Mouse (Mus musculus) regulatory T cell (primary cell): ENCODE data around the gene Pjvk.

Experiments
- in situ Hi-C: fragments of 300-600 bp; cut with MboI, MseI; formaldehyde crosslinking; loops from one replicate; pipeline ENCODE4 v1.15.1; 2025; ENCODE audit warnings: high pct_unique_total_duplicates

Pjvk gene

DNA sequence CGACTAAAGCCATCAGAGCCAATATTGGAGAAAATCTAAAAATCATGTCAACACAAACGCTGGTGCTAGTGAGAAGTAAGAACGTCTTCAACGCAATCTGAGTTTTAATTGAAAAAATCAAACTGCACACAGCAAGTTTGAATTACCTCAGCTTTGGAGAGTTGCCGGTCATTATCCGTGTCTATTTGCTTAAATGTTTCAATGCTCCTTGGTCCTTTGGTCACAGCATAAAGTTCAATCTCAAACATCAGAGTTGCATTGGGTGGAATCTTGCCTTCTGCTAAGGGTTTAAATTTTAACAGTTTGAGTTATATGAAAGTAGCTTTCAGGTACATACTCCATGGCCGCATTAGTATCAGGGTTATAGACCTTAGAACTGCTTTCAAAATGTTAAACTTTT is 17.3 kb downstream of the Pjvk start:
- in situ Hi-C loops = loop anchor here (25.0 kb wide), 1 partner anchor 778 kb away; no protein-coding TSS in a partner anchor

- in situ Hi-C loops = loop anchor here (25.0 kb wide), 1 partner anchor 780 kb away; no protein-coding TSS in a partner anchor
Measured at GRCm38 (mm10) chr2:76667200-76667599, 18.9 kb downstream of the Pjvk start.

DNA sequence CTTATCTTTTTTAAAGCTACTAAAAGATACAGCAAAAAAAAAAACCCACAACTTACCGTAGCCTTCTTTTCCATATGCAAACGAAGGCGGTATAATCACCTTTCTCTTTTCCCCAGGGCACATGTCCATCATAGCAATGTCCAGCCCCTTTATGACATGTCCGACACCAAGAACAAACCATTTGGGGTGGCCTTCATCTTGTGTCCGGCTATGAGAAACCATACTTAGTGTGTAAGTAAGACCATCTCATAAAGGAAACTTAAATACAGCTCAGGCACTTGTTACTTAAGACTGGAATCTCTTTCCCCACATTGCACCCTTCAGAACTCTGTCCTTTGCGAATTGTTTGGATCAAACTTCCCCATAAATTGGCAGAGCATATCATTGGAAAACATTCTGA is 23.4 kb downstream of the Pjvk start:
- in situ Hi-C loops = loop anchor here (25.0 kb wide), 1 partner anchor 784 kb away; no protein-coding TSS in a partner anchor

- in situ Hi-C loops = loop anchor here (25.0 kb wide), 1 partner anchor 785 kb away; no protein-coding TSS in a partner anchor
Measured at GRCm38 (mm10) chr2:76672134-76672745, 24.0 kb downstream of the Pjvk start.

- in situ Hi-C loops = loop anchor here (25.0 kb wide), 1 partner anchor 786 kb away; no protein-coding TSS in a partner anchor
Measured at GRCm38 (mm10) chr2:76672966-76673392, 24.7 kb downstream of the Pjvk start, which contains the start of gene Fkbp7. Gene Fkbp7 (minus strand): TSS chr2:76673116.

DNA sequence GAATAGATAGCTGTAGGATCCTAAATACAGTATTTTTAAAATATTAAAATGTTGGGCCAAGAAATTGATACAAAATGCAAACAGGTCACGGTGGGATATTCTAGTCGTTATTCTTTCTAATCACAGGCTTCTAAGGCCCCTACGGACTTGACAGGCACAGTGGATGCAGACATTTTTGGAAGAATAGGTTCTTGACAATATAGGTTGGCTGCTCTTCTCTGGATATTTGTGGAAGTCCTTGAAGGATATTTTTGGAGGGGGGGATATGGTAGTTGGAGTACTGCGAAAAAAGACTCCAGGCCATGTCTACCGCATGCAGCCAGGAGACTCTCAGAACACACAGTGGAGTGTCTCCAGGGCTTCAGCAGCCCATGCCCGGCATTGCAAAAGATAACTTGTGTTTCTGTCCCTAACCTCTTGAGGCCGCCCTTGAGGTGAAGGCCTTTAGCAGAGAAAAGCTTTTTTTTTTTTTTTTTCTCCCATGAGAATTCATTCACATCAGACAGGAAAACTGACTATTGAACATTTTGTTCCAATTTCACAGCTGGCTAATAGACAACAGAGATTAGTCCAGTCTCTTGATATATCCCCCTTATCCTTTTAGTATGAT is 25.3 kb downstream of the Pjvk start:
- in situ Hi-C loops = loop anchor here (25.0 kb wide), 1 partner anchor 786 kb away; no protein-coding TSS in a partner anchor

- in situ Hi-C loops = loop anchor here (25.0 kb wide), 1 partner anchor 788 kb away; no protein-coding TSS in a partner anchor
Measured at GRCm38 (mm10) chr2:76674725-76675427, 26.6 kb downstream of the Pjvk start, which contains the start of gene Plekha3. Gene Plekha3 (plus strand): TSS chr2:76675281.

DNA sequence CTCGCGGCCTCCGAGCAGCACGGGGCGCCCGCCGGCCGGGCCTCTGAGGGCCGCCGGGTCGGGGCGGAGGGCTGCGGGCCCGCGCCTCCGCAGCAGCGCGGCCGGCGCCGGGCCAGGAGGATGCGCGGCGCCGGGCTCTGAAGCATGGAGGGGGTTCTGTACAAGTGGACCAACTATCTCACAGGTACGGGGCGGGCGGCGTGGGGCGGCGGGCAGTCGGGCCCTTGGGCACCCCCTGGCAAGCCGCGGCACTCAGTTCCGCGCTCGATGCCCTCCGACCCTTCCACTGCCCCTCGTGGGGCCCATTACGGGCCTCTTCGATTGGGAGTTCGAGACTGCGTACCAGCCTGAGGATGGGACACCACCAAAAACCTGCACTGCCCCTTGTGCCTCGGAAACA is 27.2 kb downstream of the Pjvk start:
- in situ Hi-C loops = no loop called here

- in situ Hi-C loops = no loop called here
Measured at GRCm38 (mm10) chr2:76675949-76676348, 27.7 kb downstream of the Pjvk start.

GRCm38 (mm10) chr2:76676401-76677226 is 28.3 kb downstream of the Pjvk start:
- in situ Hi-C loops = no loop called here

- in situ Hi-C loops = loop anchor here (5.0 kb wide), 1 partner anchor 310 kb away; no protein-coding TSS in a partner anchor
Measured at GRCm38 (mm10) chr2:76682301-76682700, 34.0 kb downstream of the Pjvk start.

DNA sequence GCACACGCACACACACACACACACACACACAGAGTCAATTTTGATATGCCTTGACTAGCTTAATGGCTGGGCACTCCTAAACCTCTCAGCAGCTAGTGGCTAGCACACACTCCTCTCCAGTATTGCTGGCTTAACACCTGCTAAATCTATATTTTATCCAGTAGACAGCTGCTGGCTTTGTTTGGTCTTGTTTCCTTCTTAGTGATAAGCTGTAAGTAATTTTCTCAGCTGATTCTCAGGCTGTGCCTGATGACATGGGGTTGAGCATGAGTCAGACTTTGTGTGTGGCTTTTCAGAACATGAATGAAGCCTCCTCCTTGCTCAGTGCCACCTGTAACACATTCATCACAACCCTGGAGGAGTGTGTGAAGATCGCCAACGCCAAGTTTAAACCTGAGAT is 38.7 kb downstream of the Pjvk start:
- in situ Hi-C loops = no loop called here

DNA sequence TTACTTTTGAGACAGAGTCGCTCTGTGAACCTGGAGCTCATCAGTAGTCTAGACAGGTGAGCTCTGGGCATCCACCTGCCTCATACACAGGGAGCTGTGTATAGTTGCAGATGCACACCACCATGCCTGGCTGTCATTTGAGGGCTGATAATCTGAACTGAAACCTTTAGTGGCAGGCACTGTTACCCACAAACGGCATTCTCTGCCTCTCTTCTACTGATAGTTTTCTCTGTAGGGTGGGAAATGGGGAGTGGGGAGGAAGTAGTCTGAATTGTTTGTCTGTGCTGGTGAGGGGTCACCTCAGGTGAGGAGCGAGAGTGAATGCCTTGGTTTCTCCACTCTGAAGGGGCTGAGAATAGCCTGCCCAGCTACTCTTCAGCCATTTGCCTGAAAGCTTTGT is 39.3 kb downstream of the Pjvk start:
- in situ Hi-C loops = no loop called here

DNA sequence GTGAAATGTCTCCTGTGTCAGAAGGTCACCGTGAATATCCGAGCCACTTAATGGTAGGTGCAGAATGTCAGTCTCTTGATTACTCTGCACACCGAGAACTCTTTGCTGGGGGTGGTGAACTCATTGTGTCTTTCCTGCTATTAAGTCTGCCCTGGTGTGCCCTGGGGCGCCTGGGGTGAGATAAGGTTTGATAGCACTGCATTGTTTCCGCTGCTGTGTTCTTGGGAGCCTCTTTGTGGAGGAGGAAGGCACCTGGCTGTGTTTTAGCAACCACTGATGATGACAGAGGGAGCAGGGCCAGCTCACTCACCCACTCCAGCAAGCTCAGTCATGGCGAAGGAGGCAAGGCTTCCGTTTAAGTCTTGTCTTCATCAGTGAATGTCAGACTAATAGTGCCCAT is 39.9 kb downstream of the Pjvk start:
- in situ Hi-C loops = no loop called here

DNA sequence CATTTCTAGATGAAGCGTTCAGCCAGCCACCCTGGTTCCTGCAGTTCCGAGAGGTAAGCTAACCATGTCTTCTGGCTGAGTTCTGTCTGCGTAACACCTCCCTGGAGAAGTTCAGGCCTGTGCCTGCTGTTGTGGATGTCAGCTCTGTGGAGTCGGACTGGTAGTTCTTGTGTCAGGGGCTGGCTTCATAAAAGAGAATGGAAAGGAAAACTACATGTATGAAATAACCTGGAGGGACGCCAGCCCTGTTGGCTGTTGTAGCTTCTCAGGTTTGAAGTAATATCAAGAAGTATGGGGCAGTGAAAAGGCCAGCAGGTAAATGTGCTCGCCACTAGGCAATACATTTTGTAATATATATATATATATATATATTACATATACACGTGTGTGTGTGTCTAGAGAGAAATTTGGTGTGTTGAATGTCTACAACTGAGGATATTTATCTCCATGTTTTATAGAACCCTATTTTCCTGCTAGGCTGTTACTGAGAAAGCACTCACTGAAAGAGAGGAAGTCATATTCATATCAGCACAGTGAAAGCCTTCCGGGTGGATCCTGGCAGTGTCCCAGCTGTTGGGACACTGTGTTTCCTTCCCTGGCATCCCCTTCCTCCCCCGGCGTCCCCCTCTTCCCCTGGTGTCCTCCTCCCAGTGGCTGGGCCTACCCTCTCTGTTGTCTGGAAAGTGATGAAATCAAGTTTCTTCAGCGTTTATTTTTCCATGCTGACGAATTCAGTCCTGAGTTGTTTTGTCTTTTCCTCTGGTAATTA is 42.3 kb downstream of the Pjvk start:
- in situ Hi-C loops = loop anchor here (10.0 kb wide), 1 partner anchor 1234 kb away; no protein-coding TSS in a partner anchor

DNA sequence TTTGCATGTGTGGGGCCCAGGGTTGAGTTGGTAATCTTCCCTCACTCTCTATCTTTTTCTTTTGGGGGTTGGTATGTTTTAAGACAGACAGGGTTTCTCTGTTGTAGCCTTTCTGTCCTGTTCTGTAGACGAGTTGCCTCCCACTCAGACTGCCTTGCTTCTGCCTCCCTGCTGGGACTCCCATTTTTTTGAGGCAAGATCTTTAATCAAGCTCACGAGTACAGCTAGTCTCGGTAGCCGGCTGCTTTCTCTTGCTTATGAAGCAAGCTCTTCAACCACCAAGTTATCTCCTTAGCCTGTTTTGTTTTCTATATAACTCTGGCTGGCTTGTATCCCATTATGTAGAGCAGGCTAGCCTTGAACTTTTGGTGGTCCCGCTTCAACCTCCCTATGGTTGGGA is 45.5 kb downstream of the Pjvk start:
- in situ Hi-C loops = loop anchor here (10.0 kb wide), 1 partner anchor 1231 kb away; no protein-coding TSS in a partner anchor

DNA sequence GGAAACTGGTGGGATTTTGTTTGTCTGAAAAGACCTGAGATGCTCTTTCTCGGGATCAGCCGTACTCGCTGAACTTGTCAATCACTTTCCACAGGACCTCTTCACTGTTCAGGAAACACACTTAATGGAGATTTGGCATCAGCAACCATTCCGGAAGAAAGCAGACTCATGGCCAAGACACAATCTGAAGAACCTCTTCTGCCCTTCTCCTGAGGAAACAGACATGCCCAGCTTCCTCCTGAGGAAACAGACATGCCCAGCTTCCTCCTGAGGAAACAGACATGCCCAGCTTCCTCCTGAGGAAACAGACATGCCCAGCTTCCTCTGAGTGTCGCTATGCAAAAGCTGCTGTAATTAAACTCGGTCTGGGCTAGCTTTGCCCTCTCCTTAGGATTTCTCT is 47.0 kb downstream of the Pjvk start:
- in situ Hi-C loops = loop anchor here (10.0 kb wide), 1 partner anchor 1230 kb away; no protein-coding TSS in a partner anchor

DNA sequence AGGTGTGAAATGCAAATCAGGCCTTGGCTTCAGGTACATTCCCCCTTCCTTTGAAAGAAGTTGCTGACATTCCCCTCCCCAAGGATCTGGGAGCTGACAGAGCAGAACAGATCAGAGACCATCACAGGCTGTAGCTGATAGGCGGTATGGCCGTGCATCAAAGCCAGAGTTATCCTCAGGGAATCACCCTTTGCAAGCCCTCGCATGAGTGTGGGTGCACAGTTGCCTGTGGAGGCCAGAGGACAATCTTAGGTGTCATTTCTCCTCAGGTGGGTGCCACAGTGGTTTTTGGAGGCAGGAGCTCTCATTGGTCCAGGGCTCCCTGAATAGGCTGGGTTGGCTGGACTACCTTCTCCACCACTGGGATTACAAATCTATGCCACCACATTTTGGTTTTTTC is 53.9 kb downstream of the Pjvk start:
- in situ Hi-C loops = no loop called here

DNA sequence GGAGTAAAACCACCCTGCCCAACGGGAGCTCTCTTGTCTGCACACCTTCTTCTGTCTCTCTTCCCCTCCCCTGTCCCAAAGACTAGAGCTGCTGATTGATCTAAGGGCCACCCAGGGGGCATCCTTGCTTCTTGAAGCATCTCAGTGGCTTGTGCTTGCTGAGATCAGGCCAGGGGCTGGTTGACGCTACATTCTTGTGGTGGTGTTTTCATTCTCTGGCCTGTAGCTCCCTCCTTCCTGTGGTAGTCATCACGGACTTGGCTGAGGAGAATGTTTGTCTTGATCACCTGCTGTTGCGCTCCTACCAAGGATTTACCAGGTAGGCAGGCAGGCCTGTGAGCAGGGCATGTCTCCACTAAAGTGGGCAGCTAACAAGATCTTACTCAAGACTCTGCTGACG is 54.5 kb downstream of the Pjvk start:
- in situ Hi-C loops = no loop called here

DNA sequence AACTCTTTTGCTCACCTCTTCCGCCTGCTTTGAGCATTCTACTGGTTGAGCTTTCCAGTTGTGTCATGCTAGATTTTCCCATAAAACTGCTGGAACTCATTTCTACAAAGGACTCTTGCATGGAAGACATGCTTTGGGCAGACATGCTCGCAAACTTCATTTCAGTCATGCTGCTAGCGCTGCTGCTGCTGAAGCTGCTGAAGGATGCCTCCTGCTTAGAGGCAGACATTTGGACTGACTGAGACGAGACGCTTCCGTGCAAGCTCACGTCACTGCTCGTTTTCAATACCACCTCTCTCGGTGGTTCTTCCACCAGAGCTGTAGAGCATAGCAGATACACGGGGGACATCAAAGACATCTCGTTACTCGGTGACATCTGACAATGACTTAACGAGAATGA is 57.4 kb downstream of the Pjvk start:
- in situ Hi-C loops = no loop called here
